Mouse (Mus musculus): ENCODE measurements at regions not wholly inside any gene's neighbourhood (a gene's known extent, or its start where the extent isn't known, plus 50 kb on each side); places are given as distances from the start of the nearest gene placed in this dataset.

- no peak for TF ChIP-seq ZNF384 (IDR thresholded peaks at IDR 0.05; ENCODE audit: low read depth, low read length)
- no peak for TF ChIP-seq MAFK (IDR thresholded peaks at IDR 0.05; ENCODE audit: insufficient read depth, low read depth, low read length)
- TF ChIP-seq CHD2 (IDR thresholded peaks at IDR 0.05; ENCODE audit: low read depth, low read length), result no peak
- TF ChIP-seq ZC3H11A (IDR thresholded peaks at IDR 0.05; ENCODE audit: borderline replicate concordance, low read depth, low read length), result no peak
- TF ChIP-seq HCFC1 (IDR thresholded peaks at IDR 0.05; ENCODE audit: borderline replicate concordance, insufficient read depth, low read length), result no peak
Observed at GRCm38 (mm10) chr6:47648316-47648715, 53.2 kb upstream of the Ezh2 start.

Data from ES-E14 (cell line).